Mouse (Mus musculus): ENCODE measurements around the gene Cdca4.

DNA sequence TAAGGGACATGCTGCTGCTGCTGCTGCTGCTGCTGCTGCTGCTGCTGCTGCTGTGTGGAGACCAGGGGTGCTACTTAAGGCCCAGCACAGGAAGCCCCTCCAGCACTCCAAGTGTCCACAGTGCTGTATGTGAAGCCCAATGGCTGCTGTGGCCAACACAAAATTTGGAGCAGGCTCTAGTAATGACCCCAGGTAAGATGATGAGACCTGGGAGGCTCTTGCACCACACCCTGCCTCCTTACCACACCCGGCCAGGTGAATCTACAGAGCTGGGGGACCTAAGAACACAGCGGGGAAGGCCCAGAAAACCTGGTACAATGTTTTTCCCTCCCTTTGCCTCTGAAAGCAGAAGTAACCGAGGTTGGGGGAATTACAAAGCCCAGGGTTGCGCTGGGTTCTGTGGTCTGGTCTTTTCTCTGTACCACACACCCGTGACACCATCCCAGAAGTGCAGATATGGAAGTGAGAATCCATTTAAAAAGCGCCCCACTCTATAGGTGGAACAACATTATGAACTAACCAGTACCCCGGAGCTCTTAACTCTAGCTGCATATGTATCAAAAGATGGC lies 38.0 kb upstream of the Cdca4 start:
- TF ChIP-seq POLR2A (IDR thresholded peaks at IDR 0.05; ENCODE audit: low read depth, low read length), result no peak
- TF ChIP-seq CTCF (conservative IDR thresholded peaks at IDR 0.05; ENCODE audit: insufficient read depth, insufficient read length, low read depth, low read length), result no peak
